Mouse (Mus musculus): Measurements from ENCODE around the gene Reck. TPM values are rescaled to one million over a fixed set of nuclear protein-coding genes. Genes with fewer than 3 reads are reported as not detected.

Gene Reck
- polyA plus RNA-seq, 1 experiment from 2014 or later, result 25.7 TPM

- 85% methylated on average over 10 of the region's 10 CpGs for WGBS
- ATAC-seq (ENCODE audit: insufficient number of reproducible peaks, low FRiP score, low TSS enrichment, low read depth) (no peak), DNase-seq (ENCODE audit: low spot score) (no peak)
- Histone ChIP-seq H3K4me3 (ENCODE audit: low read depth, low read length) (no peak overlapping the region), H3K36me3 (ENCODE audit: control insufficient read depth, insufficient read depth, low read length) (peaks cover 2% of the 10 kb centered on the region; the same call in 1 of the 2 replicates), H3K27ac (replicated peaks; ENCODE audit: low read depth, low read length) (no peak overlapping the region), H3K9me3 (ENCODE audit: control insufficient read depth, low read length) (no peaks in the 10 kb centered on the region), H3K4me2 (ENCODE audit: low read depth, severe bottlenecking) (no peak overlapping the region), H3K9ac (ENCODE audit: low read length) (no peak overlapping the region), H3K4me1 (ENCODE audit: control insufficient read depth, insufficient read depth, low read length) (peaks cover 25% of the 10 kb centered on the region), H3K27me3 (ENCODE audit: control insufficient read depth, insufficient read depth, low read length) (no peaks in the 10 kb centered on the region)
These were observed 99.7 kb downstream of the Reck start for GRCm38 (mm10) chr4:43974914-43975616.

DNA sequence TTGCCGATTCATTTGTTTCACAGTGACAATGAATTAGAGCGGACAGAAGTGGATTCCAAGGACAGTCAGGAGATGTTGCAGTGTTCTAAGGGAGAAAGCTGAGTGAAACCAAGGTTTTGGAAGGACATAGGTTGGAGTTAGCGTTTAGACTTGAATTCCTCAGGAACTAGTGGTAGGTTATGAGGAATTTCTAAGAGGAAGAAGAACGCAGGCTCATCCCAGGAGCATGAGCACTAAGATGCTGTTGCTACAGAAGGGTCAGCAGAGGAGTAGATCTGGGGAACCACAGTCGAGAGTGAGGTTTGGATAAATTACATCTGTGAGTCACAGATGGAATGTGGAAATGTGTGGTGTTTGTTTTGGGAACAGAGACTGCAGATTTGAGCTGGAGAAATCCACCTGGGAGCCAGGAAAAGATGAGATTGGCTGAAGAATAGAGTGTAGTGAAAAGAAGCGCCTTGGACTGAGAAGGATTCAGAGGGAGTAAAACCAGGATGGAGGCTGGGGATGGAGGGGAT is 101.0 kb downstream of the Reck start:
- Histone ChIP-seq H3K27me3 (ENCODE audit: control insufficient read depth, insufficient read depth, low read length) (no peaks in the 10 kb centered on the region), H3K27ac (replicated peaks; ENCODE audit: low read depth, low read length) (no peak overlapping the region), H3K9ac (ENCODE audit: low read length) (no peak overlapping the region), H3K4me2 (ENCODE audit: low read depth, severe bottlenecking) (no peak overlapping the region), H3K4me1 (ENCODE audit: control insufficient read depth, insufficient read depth, low read length) (peaks cover 25% of the 10 kb centered on the region), H3K36me3 (ENCODE audit: control insufficient read depth, insufficient read depth, low read length) (no peaks in the 10 kb centered on the region), H3K9me3 (ENCODE audit: control insufficient read depth, low read length) (no peaks in the 10 kb centered on the region), H3K4me3 (ENCODE audit: low read depth, low read length) (no peak overlapping the region)
- ATAC-seq (ENCODE audit: insufficient number of reproducible peaks, low FRiP score, low TSS enrichment, low read depth) (no peak), DNase-seq (ENCODE audit: low spot score) (no peak)
- WGBS, result 86% methylated on average over 6 of the region's 6 CpGs

GRCm38 (mm10) chr4:43978521-43979443 is 103.5 kb downstream of the Reck start:
- no peak overlapping the region for H3K4me2 ChIP-seq (ENCODE audit: low read depth, severe bottlenecking)

GRCm38 (mm10) chr4:43979746-43980145 is 104.4 kb downstream of the Reck start:
- Histone ChIP-seq H3K9ac (ENCODE audit: low read length) (no peak overlapping the region), H3K4me2 (ENCODE audit: low read depth, severe bottlenecking) (no peak overlapping the region), H3K9me3 (ENCODE audit: control insufficient read depth, low read length) (no peaks in the 10 kb centered on the region), H3K4me3 (ENCODE audit: low read depth, low read length) (no peak overlapping the region), H3K27ac (replicated peaks; ENCODE audit: low read depth, low read length) (no peak overlapping the region), H3K36me3 (ENCODE audit: control insufficient read depth, insufficient read depth, low read length) (no peaks in the 10 kb centered on the region), H3K27me3 (ENCODE audit: control insufficient read depth, insufficient read depth, low read length) (no peaks in the 10 kb centered on the region), H3K4me1 (ENCODE audit: control insufficient read depth, insufficient read depth, low read length) (peaks cover 12% of the 10 kb centered on the region)
- ATAC-seq (ENCODE audit: insufficient number of reproducible peaks, low FRiP score, low TSS enrichment, low read depth) (no peak), DNase-seq (ENCODE audit: low spot score) (no peak)
- 95% methylated on average over 3 of the region's 3 CpGs for WGBS

More at GRCm38 (mm10) chr4:43978521-43979443, 103.5 kb downstream of the Reck start:
- H3K4me3 ChIP-seq (ENCODE audit: low read depth, low read length), result no peak overlapping the region
- no peaks in the 10 kb centered on the region for H3K9me3 ChIP-seq (ENCODE audit: control insufficient read depth, low read length)
- peaks cover 12% of the 10 kb centered on the region for H3K4me1 ChIP-seq (ENCODE audit: control insufficient read depth, insufficient read depth, low read length)
- no peaks in the 10 kb centered on the region for H3K27me3 ChIP-seq (ENCODE audit: control insufficient read depth, insufficient read depth, low read length)
- DNase-seq (ENCODE audit: low spot score), result peak; percentile 41
- peak; percentile 41; the same call in 1 of the 2 replicates for ATAC-seq (ENCODE audit: insufficient number of reproducible peaks, low FRiP score, low TSS enrichment, low read depth)
- H3K36me3 ChIP-seq (ENCODE audit: control insufficient read depth, insufficient read depth, low read length), result no peaks in the 10 kb centered on the region
- no peak overlapping the region for H3K27ac ChIP-seq (replicated peaks; ENCODE audit: low read depth, low read length)
- WGBS, result 20% methylated on average over 17 of the region's 17 CpGs
- no peak overlapping the region for H3K9ac ChIP-seq (ENCODE audit: low read length)

- no peak overlapping the region for H3K27ac ChIP-seq (replicated peaks; ENCODE audit: low read depth, low read length)
- ATAC-seq (ENCODE audit: insufficient number of reproducible peaks, low FRiP score, low TSS enrichment, low read depth) (no peak), DNase-seq (ENCODE audit: low spot score) (no peak)
- H3K36me3 ChIP-seq (ENCODE audit: control insufficient read depth, insufficient read depth, low read length), result no peaks in the 10 kb centered on the region
- 84% methylated on average over 4 of the region's 4 CpGs for WGBS
- no peaks in the 10 kb centered on the region for H3K27me3 ChIP-seq (ENCODE audit: control insufficient read depth, insufficient read depth, low read length)
- no peak overlapping the region for H3K9ac ChIP-seq (ENCODE audit: low read length)
- H3K4me1 ChIP-seq (ENCODE audit: control insufficient read depth, insufficient read depth, low read length), result peaks cover 12% of the 10 kb centered on the region
- no peak overlapping the region for H3K4me2 ChIP-seq (ENCODE audit: low read depth, severe bottlenecking)
- H3K4me3 ChIP-seq (ENCODE audit: low read depth, low read length), result no peak overlapping the region
- H3K9me3 ChIP-seq (ENCODE audit: control insufficient read depth, low read length), result no peaks in the 10 kb centered on the region
These were observed 104.9 kb downstream of the Reck start for GRCm38 (mm10) chr4:43980236-43980635.

- Histone ChIP-seq H3K27ac (replicated peaks; ENCODE audit: low read depth, low read length) (no peak overlapping the region), H3K4me1 (ENCODE audit: control insufficient read depth, insufficient read depth, low read length) (peaks cover 12% of the 10 kb centered on the region), H3K4me3 (ENCODE audit: low read depth, low read length) (no peak overlapping the region), H3K9me3 (ENCODE audit: control insufficient read depth, low read length) (no peaks in the 10 kb centered on the region), H3K4me2 (ENCODE audit: low read depth, severe bottlenecking) (no peak overlapping the region), H3K27me3 (ENCODE audit: control insufficient read depth, insufficient read depth, low read length) (no peaks in the 10 kb centered on the region), H3K36me3 (ENCODE audit: control insufficient read depth, insufficient read depth, low read length) (no peaks in the 10 kb centered on the region), H3K9ac (ENCODE audit: low read length) (no peak overlapping the region)
- DNase-seq (ENCODE audit: low spot score) (no peak), ATAC-seq (ENCODE audit: insufficient number of reproducible peaks, low FRiP score, low TSS enrichment, low read depth) (no peak)
- 96% methylated on average over 6 of the region's 6 CpGs for WGBS
These were observed 105.5 kb downstream of the Reck start for GRCm38 (mm10) chr4:43980846-43981245.

DNA sequence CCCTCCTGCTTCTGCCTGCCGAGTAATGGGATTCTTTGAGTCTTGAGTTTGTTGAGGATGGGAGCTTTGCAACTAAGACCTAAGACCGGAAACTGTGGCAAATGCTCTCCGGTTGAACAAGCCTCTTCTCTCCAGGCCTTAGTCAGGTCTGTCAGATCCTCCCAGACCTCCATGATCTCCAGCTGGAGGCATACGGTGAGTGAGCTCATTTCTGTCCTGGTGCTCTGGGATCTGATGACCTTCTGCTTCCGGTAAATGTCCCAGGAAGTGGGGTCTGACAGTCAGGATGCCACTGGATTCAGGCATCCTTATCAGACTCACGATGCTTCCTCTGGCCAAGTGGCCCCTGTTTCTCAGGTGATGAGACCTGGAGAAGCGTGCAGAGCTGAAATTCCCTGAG is 105.9 kb downstream of the Reck start:
- H3K4me2 ChIP-seq (ENCODE audit: low read depth, severe bottlenecking), result no peak overlapping the region
- no peaks in the 10 kb centered on the region for H3K27me3 ChIP-seq (ENCODE audit: control insufficient read depth, insufficient read depth, low read length)
- WGBS, result 87% methylated on average over 7 of the region's 7 CpGs
- no peaks in the 10 kb centered on the region for H3K9me3 ChIP-seq (ENCODE audit: control insufficient read depth, low read length)
- H3K36me3 ChIP-seq (ENCODE audit: control insufficient read depth, insufficient read depth, low read length), result no peaks in the 10 kb centered on the region
- no peak overlapping the region for H3K9ac ChIP-seq (ENCODE audit: low read length)
- no peak overlapping the region for H3K27ac ChIP-seq (replicated peaks; ENCODE audit: low read depth, low read length)
- ATAC-seq (ENCODE audit: insufficient number of reproducible peaks, low FRiP score, low TSS enrichment, low read depth) (no peak), DNase-seq (ENCODE audit: low spot score) (no peak)
- H3K4me1 ChIP-seq (ENCODE audit: control insufficient read depth, insufficient read depth, low read length), result peaks cover 12% of the 10 kb centered on the region
- no peak overlapping the region for H3K4me3 ChIP-seq (ENCODE audit: low read depth, low read length)

- Histone ChIP-seq H3K27me3 (ENCODE audit: control insufficient read depth, insufficient read depth, low read length) (no peaks in the 10 kb centered on the region), H3K9me3 (ENCODE audit: control insufficient read depth, low read length) (no peaks in the 10 kb centered on the region), H3K4me3 (ENCODE audit: low read depth, low read length) (peak overlapping the region; percentile 19), H3K9ac (ENCODE audit: low read length) (peak overlapping the region; percentile 71), H3K4me1 (ENCODE audit: control insufficient read depth, insufficient read depth, low read length) (peaks cover 12% of the 10 kb centered on the region), H3K36me3 (ENCODE audit: control insufficient read depth, insufficient read depth, low read length) (no peaks in the 10 kb centered on the region), H3K4me2 (ENCODE audit: low read depth, severe bottlenecking) (peak overlapping the region; percentile 55), H3K27ac (replicated peaks; ENCODE audit: low read depth, low read length) (0 out of 2 replicates have a peak overlapping the region, but pooled peaks have one; percentile 39)
- 2% methylated on average over 24 of the region's 24 CpGs for WGBS
- peak; percentile 99 for DNase-seq (ENCODE audit: low spot score)
- ATAC-seq (ENCODE audit: insufficient number of reproducible peaks, low FRiP score, low TSS enrichment, low read depth), result peak; percentile 88
These were observed 106.9 kb downstream of the Reck start for GRCm38 (mm10) chr4:43982053-43982732.

All from limb, embryonic 11.5 days (tissue).